Mouse (Mus musculus) midbrain, embryonic 13.5 days (tissue): Measurements from ENCODE around the gene Tardbp. TPM values are rescaled to one million over a fixed set of nuclear protein-coding genes. Genes with fewer than 3 reads are reported as not detected.

Source experiments
- ATAC-seq: fragments of 200-750 bp; cut with Nextera tagmentation; 2 replicates; pipeline ENCODE4 v1.8.0; 2017; ENCODE audit warnings: mild to moderate bottlenecking, moderate TSS enrichment, moderate library complexity
- H3K27ac ChIP-seq: fragments of 300-500 bp; sonication (generic); 2 replicates; pipeline ENCODE4 v1.5.1; 2015; ENCODE audit warnings: inconsistent platforms, mild to moderate bottlenecking, moderate library complexity
- H3K27me3 ChIP-seq: fragments of 300-500 bp; sonication (generic); 2 replicates; pipeline ENCODE4 v1.6.1; 2015; ENCODE audit warnings: mild to moderate bottlenecking, inconsistent platforms
- H3K36me3 ChIP-seq: fragments of 300-500 bp; sonication (generic); 2 replicates; pipeline ENCODE4 v1.6.1; 2015; ENCODE audit warnings: mild to moderate bottlenecking, inconsistent platforms
- H3K4me1 ChIP-seq: fragments of 300-500 bp; sonication (generic); replicated peaks from 2 replicates; pipeline ENCODE4 v1.6.1; 2015; ENCODE audit warnings: inconsistent platforms
- H3K4me2 ChIP-seq: fragments of 300-500 bp; sonication (generic); replicated peaks from 2 replicates; pipeline ENCODE4 v1.6.1; 2015; ENCODE audit warnings: moderate library complexity, mild to moderate bottlenecking, inconsistent platforms
- H3K4me3 ChIP-seq: fragments of 300-500 bp; sonication (generic); replicated peaks from 2 replicates; pipeline ENCODE4 v1.5.1; 2015; ENCODE audit warnings: mild to moderate bottlenecking, inconsistent platforms
- H3K9ac ChIP-seq: fragments of 300-500 bp; sonication (generic); replicated peaks from 2 replicates; pipeline ENCODE4 v1.6.1; 2015; ENCODE audit warnings: mild to moderate bottlenecking, inconsistent platforms
- H3K9me3 ChIP-seq: fragments of 300-500 bp; sonication (generic); 2 replicates; pipeline ENCODE4 v1.6.1; 2016; ENCODE audit warnings: mild to moderate bottlenecking, inconsistent platforms
- WGBS: fragments of 180-500 bp; shearing (Covaris S2); methylation state at CpG from one replicate; pipeline ENCODE4 v1.1.7; 2015; 5-methylcytosine and 5-hydroxymethylcytosine counted together
- polyA plus RNA-seq: library from polyadenylated mRNA; unstranded; fragments of >200 nt; fragmentation: Nextera tagmentation; extraction: Ambion mirVana; gene quantifications from 2 replicates; pipeline ENCODE4 v1.2.1, GENCODE M21; 2015

The Tardbp gene
- polyA plus RNA-seq, 1 experiment from 2014 or later, result 283 TPM

- H3K27me3 ChIP-seq, result peaks cover 6% of the 10 kb centered on the region; the same call in 1 of the 2 replicates
- H3K9me3 ChIP-seq, result no peaks in the 10 kb centered on the region
- no peak for ATAC-seq
- H3K4me1 ChIP-seq, result no peaks in the 10 kb centered on the region; the same call in 1 of the 2 replicates
- 41% methylated on average over 15 of the region's 15 CpGs for WGBS
- no peak overlapping the region for H3K9ac ChIP-seq
- H3K27ac ChIP-seq, result no peak overlapping the region
- H3K36me3 ChIP-seq, result no peaks in the 10 kb centered on the region
- H3K4me2 ChIP-seq, result no peak overlapping the region
- no peak overlapping the region for H3K4me3 ChIP-seq
These were observed 30.0 kb upstream of the Tardbp start for GRCm38 (mm10) chr4:148656691-148657258.

- no peaks in the 10 kb centered on the region for H3K9me3 ChIP-seq
These were observed 28.0 kb upstream of the Tardbp start for GRCm38 (mm10) chr4:148654701-148655398.

GRCm38 (mm10) chr4:148651045-148651444 is 24.2 kb upstream of the Tardbp start:
- Histone ChIP-seq H3K27me3 (no peaks in the 10 kb centered on the region), H3K9me3 (no peaks in the 10 kb centered on the region), H3K4me2 (no peak overlapping the region), H3K27ac (no peak overlapping the region), H3K36me3 (no peaks in the 10 kb centered on the region), H3K9ac (no peak overlapping the region), H3K4me1 (no peaks in the 10 kb centered on the region), H3K4me3 (no peak overlapping the region)
- WGBS, result 80% methylated on average over 9 of the region's 9 CpGs
- no peak for ATAC-seq

More at GRCm38 (mm10) chr4:148654701-148655398, 28.0 kb upstream of the Tardbp start:
- Histone ChIP-seq H3K4me3 (no peak overlapping the region), H3K27me3 (0 out of 2 replicates have a peak, but pooled peaks cover 3% of the 10 kb centered on the region), H3K9ac (no peak overlapping the region), H3K4me1 (no peaks in the 10 kb centered on the region), H3K36me3 (no peaks in the 10 kb centered on the region), H3K4me2 (no peak overlapping the region), H3K27ac (no peak overlapping the region)
- ATAC-seq, result no peak
- 89% methylated on average over 18 of the region's 18 CpGs for WGBS

DNA sequence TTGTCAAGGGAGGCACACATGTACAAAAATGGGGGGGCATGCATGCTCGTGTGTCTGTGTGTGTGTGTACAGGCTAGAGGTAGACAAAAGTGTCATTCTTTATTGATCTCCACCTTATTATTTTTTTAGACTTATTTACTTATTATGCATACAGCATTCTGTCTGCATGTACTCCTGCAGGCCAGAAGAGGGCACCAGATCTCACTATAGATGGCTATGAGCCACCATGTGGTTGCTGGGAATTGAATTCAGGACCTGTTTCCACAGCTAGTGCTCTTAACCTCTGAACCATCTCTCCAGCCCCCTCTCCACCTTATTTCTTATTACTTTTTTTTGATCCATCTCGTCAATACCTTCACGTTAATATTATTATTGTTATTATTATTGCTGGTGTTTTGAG is 22.5 kb upstream of the Tardbp start:
- no peak overlapping the region for H3K4me2 ChIP-seq
- no peak overlapping the region for H3K9ac ChIP-seq
- H3K4me3 ChIP-seq, result no peak overlapping the region
- no peak for ATAC-seq
- H3K27ac ChIP-seq, result no peak overlapping the region
- H3K4me1 ChIP-seq, result no peaks in the 10 kb centered on the region
- no peaks in the 10 kb centered on the region for H3K27me3 ChIP-seq
- WGBS, result 62% methylated on average over 3 of the region's 3 CpGs
- H3K9me3 ChIP-seq, result no peaks in the 10 kb centered on the region
- no peaks in the 10 kb centered on the region for H3K36me3 ChIP-seq

DNA sequence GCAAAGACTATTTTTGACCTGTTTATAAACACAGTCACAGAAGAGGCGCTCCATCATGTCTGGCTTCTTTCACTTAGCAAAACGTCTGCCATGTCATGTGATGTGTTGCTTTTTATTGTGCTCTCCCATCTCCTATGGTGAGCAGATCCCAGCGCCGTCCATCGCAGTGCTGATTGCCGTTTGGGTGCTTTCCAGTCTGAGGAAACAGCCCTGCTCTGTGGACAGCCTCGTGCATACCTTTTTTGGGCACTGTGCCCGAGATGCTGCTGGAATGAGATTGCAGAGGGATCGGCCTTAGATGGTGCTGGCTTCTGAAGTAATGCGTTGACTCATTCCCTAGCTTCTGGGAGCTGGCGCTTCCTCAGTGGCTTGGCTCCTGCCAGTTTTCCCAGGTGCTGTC is 19.8 kb upstream of the Tardbp start:
- H3K4me2 ChIP-seq, result no peak overlapping the region
- WGBS, result 77% methylated on average over 11 of the region's 11 CpGs
- H3K27ac ChIP-seq, result no peak overlapping the region
- ATAC-seq, result no peak
- H3K36me3 ChIP-seq, result no peaks in the 10 kb centered on the region
- H3K4me3 ChIP-seq, result no peak overlapping the region
- H3K27me3 ChIP-seq, result no peaks in the 10 kb centered on the region
- H3K4me1 ChIP-seq, result no peaks in the 10 kb centered on the region
- H3K9me3 ChIP-seq, result no peaks in the 10 kb centered on the region
- H3K9ac ChIP-seq, result no peak overlapping the region

DNA sequence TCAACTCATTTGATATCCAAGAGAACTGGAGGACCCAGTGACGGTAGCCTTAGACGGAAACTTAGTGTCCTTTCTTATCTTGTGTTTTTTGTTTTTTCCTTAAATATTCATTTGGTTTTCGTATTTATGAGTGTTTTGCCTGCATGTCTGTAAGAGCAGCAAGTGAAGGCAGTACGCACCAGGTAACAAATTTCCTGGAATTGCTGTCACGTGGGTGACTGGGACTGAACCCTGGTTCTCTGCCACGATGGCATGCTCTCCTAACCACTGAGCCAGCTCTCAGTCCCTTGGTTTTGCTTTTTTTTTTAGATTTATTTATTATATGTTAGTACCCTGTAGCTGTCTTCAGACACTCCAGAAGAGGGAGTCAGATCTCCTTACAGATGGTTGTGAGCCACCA is 18.1 kb upstream of the Tardbp start:
- ATAC-seq, result no peak
- no peak overlapping the region for H3K4me2 ChIP-seq
- no peak overlapping the region for H3K27ac ChIP-seq
- H3K36me3 ChIP-seq, result no peaks in the 10 kb centered on the region
- H3K4me3 ChIP-seq, result no peak overlapping the region
- H3K9me3 ChIP-seq, result no peaks in the 10 kb centered on the region
- no peak overlapping the region for H3K9ac ChIP-seq
- 90% methylated on average over 6 of the region's 6 CpGs for WGBS
- no peaks in the 10 kb centered on the region for H3K4me1 ChIP-seq
- H3K27me3 ChIP-seq, result no peaks in the 10 kb centered on the region

GRCm38 (mm10) chr4:148644157-148644511 is 17.3 kb upstream of the Tardbp start:
- H3K4me3 ChIP-seq, result no peak overlapping the region
- no peak for ATAC-seq

DNA sequence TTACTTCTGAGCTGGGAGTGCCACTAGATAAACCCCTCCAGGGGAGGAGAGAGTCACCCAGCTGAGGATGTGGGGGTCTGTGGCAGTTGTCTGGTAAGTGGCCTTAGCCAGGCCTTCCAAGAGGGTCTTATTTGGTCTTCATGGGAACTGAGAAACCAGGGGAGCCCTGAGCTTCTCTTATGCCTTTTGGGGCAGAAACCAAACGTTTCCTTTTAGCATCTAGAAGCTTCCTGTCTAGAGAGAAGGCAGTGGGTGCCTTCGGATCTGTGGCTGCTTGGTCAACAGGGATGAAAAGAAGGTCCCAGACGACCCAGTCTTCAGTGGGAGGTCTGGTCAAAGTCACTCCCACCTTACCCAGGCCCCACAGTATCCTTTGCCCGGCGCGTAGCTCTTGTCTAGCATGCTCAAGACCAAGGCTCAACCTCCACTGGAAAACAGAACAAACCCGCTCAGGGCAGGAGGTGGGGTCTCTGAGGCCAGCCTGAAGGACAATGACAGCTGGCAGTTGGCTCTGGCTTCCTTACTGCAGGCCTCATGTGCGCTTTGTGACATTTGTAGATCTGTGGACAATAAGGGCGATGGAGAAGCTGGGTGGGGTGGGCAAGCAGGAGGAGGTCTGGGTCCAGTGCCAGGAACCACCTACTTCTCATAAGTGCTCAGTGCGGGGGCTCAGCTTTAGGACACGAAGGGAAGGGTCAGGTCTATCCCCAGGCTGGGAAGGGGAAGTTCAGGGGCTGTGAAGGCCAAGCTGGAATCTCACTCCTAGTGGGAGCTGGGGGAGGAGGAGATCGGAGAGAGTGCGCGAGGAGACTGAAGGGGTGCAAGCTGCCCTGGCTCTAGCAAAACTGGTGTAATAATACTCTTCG is 16.7 kb upstream of the Tardbp start, which contains the start of gene Gm572:
Gm572 (plus strand) TSS at position 27 of the 866 bp plus-strand sequence.
- H3K4me2 ChIP-seq, result no peak within 1 kb of the TSS; the same call in 1 of the 2 replicates
- no peak within 1 kb of the TSS for H3K9ac ChIP-seq
- H3K4me1 ChIP-seq, result no peaks in the 10 kb centered on the region
- no peak within 1 kb of the TSS for H3K27ac ChIP-seq
- no peaks in the 10 kb centered on the region for H3K9me3 ChIP-seq
- no peak within 1 kb of the TSS for H3K4me3 ChIP-seq
- no peak for ATAC-seq
- WGBS, result 72% methylated on average over 15 of the region's 15 CpGs
- no peaks in the 10 kb centered on the region for H3K27me3 ChIP-seq
- H3K36me3 ChIP-seq, result no peaks in the 10 kb centered on the region

More at GRCm38 (mm10) chr4:148644157-148644511, 17.3 kb upstream of the Tardbp start:
- H3K27ac ChIP-seq, result no peak overlapping the region
- H3K27me3 ChIP-seq, result no peaks in the 10 kb centered on the region
- H3K4me1 ChIP-seq, result no peaks in the 10 kb centered on the region
- no peaks in the 10 kb centered on the region for H3K9me3 ChIP-seq
- no peak overlapping the region for H3K9ac ChIP-seq
- H3K4me2 ChIP-seq, result no peak overlapping the region; the same call in 1 of the 2 replicates
- no peaks in the 10 kb centered on the region for H3K36me3 ChIP-seq
- WGBS, result 9% methylated on average over 9 of the region's 9 CpGs

- no peaks in the 10 kb centered on the region for H3K4me1 ChIP-seq
- no peaks in the 10 kb centered on the region for H3K9me3 ChIP-seq
- 75% methylated on average over 5 of the region's 5 CpGs for WGBS
- no peak for ATAC-seq
- H3K9ac ChIP-seq, result no peak overlapping the region
- no peak overlapping the region for H3K4me2 ChIP-seq
- H3K4me3 ChIP-seq, result no peak overlapping the region
- H3K27me3 ChIP-seq, result no peaks in the 10 kb centered on the region
- no peak overlapping the region for H3K27ac ChIP-seq
- H3K36me3 ChIP-seq, result no peaks in the 10 kb centered on the region
These were observed 14.3 kb upstream of the Tardbp start for GRCm38 (mm10) chr4:148641121-148641520.

DNA sequence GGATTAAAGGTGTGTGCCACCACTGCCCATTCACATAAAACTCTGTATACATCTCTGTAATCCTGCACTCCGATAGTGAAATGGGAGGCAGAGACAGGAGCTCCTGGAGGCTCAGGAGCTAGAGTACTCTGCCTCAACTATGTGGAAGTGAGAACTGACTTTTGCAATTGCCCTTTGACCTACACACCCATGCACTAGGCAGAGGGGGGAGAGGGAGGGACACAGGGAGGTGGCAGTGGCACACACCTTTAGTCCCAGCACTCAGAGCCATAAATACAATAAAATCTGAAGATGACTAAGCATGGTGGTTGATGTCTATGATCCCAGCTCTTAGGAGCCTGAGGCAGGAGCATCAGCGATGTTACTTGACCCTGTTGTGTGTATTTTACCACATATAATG is 12.6 kb upstream of the Tardbp start:
- 88% methylated on average over 2 of the region's 2 CpGs for WGBS

GRCm38 (mm10) chr4:148638302-148638701 is 11.5 kb upstream of the Tardbp start:
- ATAC-seq, result no peak
- Histone ChIP-seq H3K4me2 (no peak overlapping the region), H3K9me3 (no peaks in the 10 kb centered on the region), H3K9ac (no peak overlapping the region), H3K27ac (no peak overlapping the region), H3K27me3 (no peaks in the 10 kb centered on the region), H3K36me3 (no peaks in the 10 kb centered on the region), H3K4me3 (no peak overlapping the region), H3K4me1 (no peaks in the 10 kb centered on the region)
- WGBS, result 72% methylated on average over 9 of the region's 9 CpGs

More for the DNA sequence above, 12.6 kb upstream of the Tardbp start:
- no peak overlapping the region for H3K27ac ChIP-seq
- H3K9ac ChIP-seq, result no peak overlapping the region
- H3K36me3 ChIP-seq, result no peaks in the 10 kb centered on the region
- no peak for ATAC-seq
- H3K4me3 ChIP-seq, result no peak overlapping the region
- no peak overlapping the region for H3K4me2 ChIP-seq
- no peaks in the 10 kb centered on the region for H3K9me3 ChIP-seq
- H3K4me1 ChIP-seq, result no peaks in the 10 kb centered on the region
- H3K27me3 ChIP-seq, result no peaks in the 10 kb centered on the region

- H3K4me3 ChIP-seq, result no peak overlapping the region
- H3K9me3 ChIP-seq, result no peaks in the 10 kb centered on the region
- no peaks in the 10 kb centered on the region for H3K27me3 ChIP-seq
- ATAC-seq, result no peak
- H3K4me1 ChIP-seq, result no peaks in the 10 kb centered on the region
- no peak overlapping the region for H3K27ac ChIP-seq
- no peaks in the 10 kb centered on the region for H3K36me3 ChIP-seq
- no peak overlapping the region for H3K9ac ChIP-seq
- WGBS, result 92% methylated on average over 2 of the region's 2 CpGs
- H3K4me2 ChIP-seq, result no peak overlapping the region
These were observed 8.5 kb upstream of the Tardbp start for GRCm38 (mm10) chr4:148635309-148635708.
